Mouse (Mus musculus) layer of hippocampus, postnatal 14 days (tissue): ENCODE measurements around the gene Smok2a. TPM values are rescaled to one million over a fixed set of nuclear protein-coding genes. Genes with fewer than 3 reads are reported as not detected.
A peak's percentile ranks its signal among the peaks of the same experiment; 100 is the strongest.
"Not testable (repeated sequence)": the region's sequence is repeated elsewhere in the genome, so short reads cannot be mapped to it uniquely, and the experiment has no call there.

ENCODE experiments used
- DNase-seq, 2 experiments: peaks; one replicate each; pipeline ENCODE4 v3.0.0; 2021 to 2022; ENCODE audit warnings: low spot score in 2 of 2, mixed read lengths in 1 of 2
- long read RNA-seq, 2 experiments: library from polyadenylated mRNA; stranded (forward); transcript quantifications; one replicate each; pipeline ENCODE4 v2.0.0; 2021
- total RNA-seq, 2 experiments: library from RNA; stranded (reverse); gene quantifications; 2 replicates each; pipeline ENCODE4 v1.2.3; 2021

The Smok2a gene
- total RNA-seq = not detected
- long read RNA-seq, experiment 1 = 0 reads
- long read RNA-seq, experiment 2 = 0 reads

GRCm38 (mm10) chr17:13220888-13221287 lies at the start of gene Smok2a:
TSS of gene Smok2a (plus strand) at chr17:13221188.
- no peak for DNase-seq

GRCm38 (mm10) chr17:13173578-13173977 lies 47.4 kb upstream of the Smok2a start:
- DNase-seq = not testable (repeated sequence)

- not testable (repeated sequence) for DNase-seq
Observed at GRCm38 (mm10) chr17:13174029-13174428, 47.0 kb upstream of the Smok2a start.

GRCm38 (mm10) chr17:13175609-13176008 lies 45.4 kb upstream of the Smok2a start:
- not testable (repeated sequence) for DNase-seq

GRCm38 (mm10) chr17:13177796-13178195 lies 43.2 kb upstream of the Smok2a start:
- DNase-seq = not testable (repeated sequence)

GRCm38 (mm10) chr17:13179021-13179420 lies 42.0 kb upstream of the Smok2a start:
- not testable (repeated sequence) for DNase-seq

GRCm38 (mm10) chr17:13180491-13180890 lies 40.5 kb upstream of the Smok2a start:
- DNase-seq = not testable (repeated sequence)

GRCm38 (mm10) chr17:13182712-13183111 lies 38.3 kb upstream of the Smok2a start:
- DNase-seq = not testable (repeated sequence)

GRCm38 (mm10) chr17:13184514-13184913 lies 36.5 kb upstream of the Smok2a start:
- not testable (repeated sequence) for DNase-seq

GRCm38 (mm10) chr17:13186541-13186940 lies 34.4 kb upstream of the Smok2a start:
- DNase-seq = not testable (repeated sequence)

- peak in 1 of 2 experiments; percentile 16 for DNase-seq
Observed at GRCm38 (mm10) chr17:13187621-13188020, 33.4 kb upstream of the Smok2a start.

- not testable (repeated sequence) for DNase-seq
Observed at GRCm38 (mm10) chr17:13188846-13189245, 32.1 kb upstream of the Smok2a start.

- DNase-seq = not testable (repeated sequence)
Observed at GRCm38 (mm10) chr17:13190836-13191583, 30.0 kb upstream of the Smok2a start.

- DNase-seq = not testable (repeated sequence)
Observed at GRCm38 (mm10) chr17:13196486-13196885, 24.5 kb upstream of the Smok2a start.

GRCm38 (mm10) chr17:13198812-13199211 lies 22.2 kb upstream of the Smok2a start:
- not testable (repeated sequence) for DNase-seq

- peak in 1 of 2 experiments; percentile 10 for DNase-seq
Observed at GRCm38 (mm10) chr17:13199880-13200409, 21.0 kb upstream of the Smok2a start.

- not testable (repeated sequence) for DNase-seq
Observed at GRCm38 (mm10) chr17:13201551-13201950, 19.4 kb upstream of the Smok2a start.

- not testable (repeated sequence) for DNase-seq
Observed at GRCm38 (mm10) chr17:13202453-13203107, 18.4 kb upstream of the Smok2a start.

- not testable (repeated sequence) for DNase-seq
Observed at GRCm38 (mm10) chr17:13205247-13205646, 15.7 kb upstream of the Smok2a start.

GRCm38 (mm10) chr17:13206491-13206890 lies 14.5 kb upstream of the Smok2a start:
- no peak for DNase-seq

GRCm38 (mm10) chr17:13208460-13208859 lies 12.5 kb upstream of the Smok2a start:
- not testable (repeated sequence) for DNase-seq
